Mouse (Mus musculus): Measurements from ENCODE around the gene Ramp1.

The Ramp1 gene

DNA sequence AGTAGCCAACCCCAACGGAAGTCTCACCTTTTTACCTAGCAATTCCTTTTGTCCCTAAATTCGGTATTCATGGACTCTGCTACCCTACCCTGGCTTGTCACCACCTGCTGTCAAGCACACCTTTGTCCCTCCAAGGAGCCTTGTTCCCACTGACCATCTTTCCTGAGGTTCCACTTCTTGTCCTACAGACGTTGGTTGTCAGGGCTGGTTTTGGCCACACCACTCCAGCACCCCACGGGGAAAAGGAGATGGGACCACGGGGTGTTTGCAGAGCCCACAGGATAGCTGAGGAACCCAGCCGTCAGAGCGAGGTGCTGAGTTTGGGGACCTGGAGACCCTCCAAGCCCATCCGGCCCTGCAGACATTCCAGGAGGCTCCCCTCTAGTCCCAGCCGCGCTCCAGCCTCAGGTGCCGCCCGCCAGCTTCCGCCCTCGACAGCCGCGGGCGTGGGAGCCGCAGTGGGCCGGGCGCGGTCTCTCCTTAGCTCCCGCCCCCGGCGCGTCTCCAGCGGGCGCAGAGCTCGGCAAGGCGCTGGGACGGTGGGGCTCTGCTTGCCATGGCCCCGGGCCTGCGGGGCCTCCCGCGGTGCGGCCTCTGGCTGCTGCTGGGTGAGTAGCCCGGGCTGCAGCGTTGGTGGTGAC, at the start of gene Ramp1:
Ramp1 (plus strand) TSS at position 290 of the 641 bp plus-strand sequence.
- peak; percentile 34 for DNase-seq

- DNase-seq: no peak
Measured at GRCm38 (mm10) chr1:91137036-91137435, 42.6 kb upstream of the Ramp1 start.

DNA sequence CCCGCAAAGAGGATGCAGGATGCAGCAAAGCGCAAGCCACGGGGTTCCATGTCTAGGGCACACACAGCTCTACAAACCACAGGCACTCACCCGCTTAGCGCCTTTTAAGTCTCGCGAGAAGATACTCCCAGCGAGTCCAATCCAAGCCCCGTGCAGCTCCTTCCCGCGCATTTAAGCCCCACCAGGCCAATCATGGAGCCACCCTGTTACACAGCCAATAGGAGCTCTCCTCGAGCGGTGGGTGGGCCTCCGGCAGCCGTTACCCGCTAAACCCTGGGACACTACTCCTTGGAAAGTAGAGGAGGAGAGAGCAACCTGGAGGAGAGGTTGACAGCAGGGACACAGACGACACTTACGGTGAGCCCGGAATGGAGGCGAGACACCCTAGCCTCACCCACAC, 34.8 kb upstream of the Ramp1 start, which contains the start of gene Rbm44:
Rbm44 (plus strand) TSS at position 277 of the 400 bp plus-strand sequence.
- DNase-seq: peak; percentile 60

- DNase-seq: no peak
Measured at GRCm38 (mm10) chr1:91151509-91151908, 28.1 kb upstream of the Ramp1 start.

GRCm38 (mm10) chr1:91166798-91167197, 12.8 kb upstream of the Ramp1 start:
- no peak for DNase-seq

- DNase-seq: no peak
Measured at GRCm38 (mm10) chr1:91169157-91169556, 10.5 kb upstream of the Ramp1 start.

- DNase-seq: no peak
Measured at GRCm38 (mm10) chr1:91174796-91175195, 4.8 kb upstream of the Ramp1 start.

- no peak for DNase-seq
Measured at GRCm38 (mm10) chr1:91176026-91176425, 3.6 kb upstream of the Ramp1 start.

GRCm38 (mm10) chr1:91176871-91177270, 2.8 kb upstream of the Ramp1 start:
- no peak for DNase-seq

DNA sequence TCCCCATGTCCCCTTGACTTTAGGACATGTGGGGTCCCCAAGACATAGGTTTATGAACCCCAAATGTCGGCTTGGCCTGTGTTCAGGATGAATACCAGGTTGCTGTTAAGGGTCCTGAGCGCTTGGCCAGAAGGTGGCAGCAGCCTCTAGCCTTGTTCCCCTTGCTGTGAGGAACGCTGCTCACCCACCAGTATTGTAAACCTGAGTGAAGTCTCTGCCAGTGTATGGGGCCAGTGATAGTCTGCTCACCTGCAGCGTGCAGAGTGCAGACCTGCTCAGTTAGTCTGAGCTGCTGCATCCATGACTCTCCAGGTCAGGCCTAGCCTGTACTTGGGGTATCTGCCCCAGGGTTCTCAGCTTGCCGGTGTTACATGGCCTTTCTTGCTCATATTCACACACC, 536 bp upstream of the Ramp1 start:
- DNase-seq: peak; percentile 58

- DNase-seq: no peak
Measured at GRCm38 (mm10) chr1:91180174-91180565, 548 bp downstream of the Ramp1 start.

- DNase-seq: no peak
Measured at GRCm38 (mm10) chr1:91180723-91181122, 1.1 kb downstream of the Ramp1 start.

DNA sequence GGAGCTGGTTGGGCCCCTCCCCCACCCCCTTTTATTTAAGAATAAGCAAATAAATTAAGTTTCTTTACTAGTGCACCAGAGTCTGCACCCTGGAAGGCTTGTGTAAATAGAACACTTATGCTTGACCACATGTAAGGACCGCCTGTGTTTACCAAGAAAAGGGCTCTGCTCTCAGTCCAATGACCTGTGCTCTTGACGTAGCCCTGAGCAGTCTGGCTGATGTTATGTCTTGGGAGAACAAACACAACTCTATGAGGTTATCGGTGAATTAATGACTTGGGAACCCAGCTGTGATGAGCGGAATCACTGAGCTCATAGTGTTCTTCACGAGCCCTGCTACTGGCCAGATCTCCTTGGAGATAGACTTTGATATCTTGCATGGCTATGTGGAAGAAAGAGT, 1.6 kb downstream of the Ramp1 start:
- DNase-seq: no peak

DNA sequence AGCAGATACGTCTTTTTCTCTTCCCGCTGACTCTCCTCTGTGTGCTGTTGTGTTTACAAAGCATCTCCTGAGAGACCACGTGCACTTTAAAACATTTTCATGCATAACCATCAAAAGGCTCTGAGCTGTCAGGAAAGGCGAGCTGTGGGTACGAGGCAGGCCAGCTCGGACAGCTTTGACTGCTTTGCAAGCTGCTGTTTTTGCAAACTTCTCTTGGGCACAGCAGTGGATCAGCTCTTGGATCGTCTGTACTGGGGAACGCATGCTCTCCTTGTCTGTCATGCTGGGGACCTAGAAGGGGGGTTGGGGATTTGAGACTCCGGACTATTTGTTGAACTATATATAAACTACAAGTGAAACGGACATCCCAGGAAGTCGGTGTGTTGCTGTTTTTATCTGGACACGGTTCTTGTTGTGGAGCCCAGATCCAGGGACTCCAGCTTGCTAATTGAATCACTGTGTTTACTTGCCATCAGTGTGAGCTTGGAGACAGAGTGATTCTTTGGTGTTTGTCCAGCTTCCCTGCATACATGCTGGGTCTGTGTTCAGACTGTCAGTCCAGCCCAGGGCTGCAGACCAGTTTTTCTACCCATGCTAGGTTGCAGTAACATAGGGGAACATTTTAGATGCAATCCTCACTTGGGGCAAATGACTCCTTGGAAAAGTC, 2.3 kb downstream of the Ramp1 start:
- no peak for DNase-seq

DNA sequence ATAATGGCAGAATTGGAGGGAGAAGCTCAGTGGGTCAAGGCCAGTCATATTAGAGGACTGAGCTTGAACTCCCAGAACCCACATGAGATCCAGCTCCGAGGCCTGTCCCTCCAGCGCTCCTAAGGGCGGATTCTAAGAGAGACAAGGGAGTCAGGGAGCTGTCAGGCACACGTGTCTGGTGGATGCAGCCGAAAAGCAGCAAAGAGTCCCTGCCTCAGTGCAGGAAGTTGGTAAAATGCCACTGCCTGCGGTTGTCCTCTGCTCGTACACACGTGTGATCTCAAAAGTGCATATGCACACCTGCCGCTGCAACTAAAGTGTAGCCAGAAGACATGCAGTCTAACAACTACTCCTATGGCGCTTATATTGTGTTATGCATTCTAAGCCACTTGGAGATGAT, 3.7 kb downstream of the Ramp1 start:
- no peak for DNase-seq

DNA sequence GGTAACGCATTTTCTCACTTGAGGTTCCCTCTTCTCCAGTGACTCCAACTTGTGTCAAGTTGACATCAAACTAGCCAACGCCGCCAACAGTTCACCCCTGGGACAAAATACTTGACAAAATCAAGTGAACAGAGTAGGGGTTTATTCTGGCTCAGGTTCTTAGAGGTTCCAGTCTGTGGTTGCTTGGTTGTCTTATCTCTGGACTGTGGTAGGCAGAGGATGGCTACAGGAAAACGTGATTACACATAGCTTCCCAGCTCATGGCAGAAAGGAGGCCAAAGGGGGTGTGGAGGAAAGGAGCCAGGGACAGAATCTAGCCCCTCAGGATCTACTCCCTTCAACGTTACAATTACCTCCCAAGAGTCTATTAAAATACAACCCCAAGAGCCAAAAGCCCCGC, 7.1 kb downstream of the Ramp1 start:
- no peak for DNase-seq

DNA sequence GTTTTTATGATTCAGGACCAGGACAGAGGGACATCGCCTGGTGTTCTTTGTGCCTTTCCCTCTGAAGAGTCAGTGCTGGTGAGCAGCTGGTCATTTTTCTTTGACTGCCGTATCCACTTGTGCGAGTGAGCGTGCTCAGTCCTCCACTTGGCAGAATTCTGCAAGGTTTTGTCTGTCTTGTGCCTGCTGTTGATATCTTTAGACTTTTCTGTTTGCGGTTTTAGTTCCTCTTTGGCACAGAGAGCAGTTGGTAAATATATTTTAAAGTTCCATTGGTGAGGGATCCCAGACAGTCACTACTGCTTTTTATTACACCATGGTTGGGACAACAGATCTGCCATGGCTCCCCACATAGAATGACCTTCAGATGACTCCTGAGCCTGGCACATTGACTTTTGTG, 7.7 kb downstream of the Ramp1 start:
- DNase-seq: no peak

GRCm38 (mm10) chr1:91187786-91188640, 8.4 kb downstream of the Ramp1 start:
- no peak for DNase-seq

- DNase-seq: no peak
Measured at GRCm38 (mm10) chr1:91188851-91189460, 9.3 kb downstream of the Ramp1 start.

DNA sequence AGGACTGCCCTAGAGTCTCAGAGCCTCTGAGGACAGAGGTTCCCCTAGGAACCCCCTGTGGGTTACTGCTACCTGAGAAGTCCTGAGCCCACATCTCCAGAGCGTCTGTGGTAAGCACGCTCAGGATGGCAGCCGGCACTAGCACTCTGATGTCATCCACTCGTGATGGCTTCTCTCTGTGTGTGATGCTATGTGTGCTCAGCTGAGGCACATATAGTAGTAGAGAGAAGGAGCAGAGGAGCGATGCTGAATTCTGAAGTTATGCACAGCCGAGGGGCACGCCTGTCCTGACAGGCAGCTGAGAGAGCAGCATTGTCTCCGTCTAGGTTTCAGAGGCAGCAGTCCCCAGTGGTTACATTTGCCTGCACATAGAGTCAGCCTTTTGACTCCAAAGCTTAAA, 12.6 kb downstream of the Ramp1 start:
- DNase-seq: no peak

DNA sequence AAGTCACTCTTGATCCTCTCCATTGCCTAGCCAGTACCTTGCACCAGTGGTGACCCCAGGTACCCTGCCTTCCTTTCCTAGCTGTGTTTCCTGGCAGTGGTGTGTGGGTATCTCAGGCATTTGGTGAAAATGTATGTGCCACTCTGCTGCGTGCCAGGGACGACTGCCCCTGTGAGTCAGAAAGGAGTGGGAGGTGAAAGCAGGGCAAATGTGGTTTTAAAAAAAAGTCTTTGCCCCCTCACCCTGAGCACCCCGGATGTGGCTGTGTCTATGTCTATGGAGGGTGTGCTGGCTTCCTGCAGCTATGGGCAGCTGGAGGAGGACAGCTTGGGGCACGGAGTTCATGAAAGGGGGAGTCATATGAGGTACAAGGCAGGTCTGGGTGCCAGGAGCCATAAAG, 13.6 kb downstream of the Ramp1 start:
- no peak for DNase-seq

GRCm38 (mm10) chr1:91193680-91194079, 14.1 kb downstream of the Ramp1 start:
- no peak for DNase-seq

- no peak for DNase-seq
Measured at GRCm38 (mm10) chr1:91199793-91200192, 20.2 kb downstream of the Ramp1 start.

Data from liver (tissue).